Mouse (Mus musculus): Measurements from ENCODE around the gene Pkp1. TPM values are rescaled to one million over a fixed set of nuclear protein-coding genes. Genes with fewer than 3 reads are reported as not detected.

Gene Pkp1
- total and polyA plus RNA-seq, 2 experiments = 0.09 to 0.13 TPM

DNA sequence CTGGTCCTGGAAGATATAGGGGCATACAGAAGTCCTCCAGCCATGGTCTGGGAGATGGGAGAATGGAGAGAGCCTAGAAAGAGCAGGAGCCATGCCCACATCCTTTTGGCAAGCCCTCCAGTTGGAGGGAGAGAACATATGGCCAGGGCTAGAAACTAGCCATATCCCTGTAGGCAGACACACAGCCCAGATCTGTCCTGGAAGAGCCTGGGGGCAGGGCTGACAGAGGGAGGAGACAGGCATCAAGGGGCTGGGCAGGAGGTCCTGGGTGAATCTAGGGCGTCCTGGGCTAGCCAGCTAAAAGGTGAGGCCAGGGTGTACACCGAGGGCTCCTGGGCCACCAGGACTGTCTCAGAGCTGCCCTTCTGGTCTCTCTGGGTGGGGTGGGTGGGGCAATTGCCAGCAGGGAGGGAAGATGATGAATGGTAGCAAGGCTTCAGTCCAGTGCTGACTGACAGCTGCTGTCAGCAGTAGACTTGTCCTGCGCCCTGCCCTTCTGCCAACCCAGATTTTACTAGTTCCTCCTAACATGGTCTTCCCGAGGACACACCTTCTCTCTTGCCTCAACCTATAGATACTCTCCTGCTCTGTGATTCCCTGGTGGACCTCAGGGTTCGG, 5.5 kb upstream of the Pkp1 start:
- TF ChIP-seq POLR2A (IDR thresholded peaks at IDR 0.05; ENCODE audit: extremely low read depth, insufficient read depth, low read length) (no peak), CTCF (IDR thresholded peaks at IDR 0.05; ENCODE audit: low read depth, low read length) (no peak)
- Histone ChIP-seq H3K4me3 (ENCODE audit: insufficient read depth, low read depth, low read length) (no peak overlapping the region), H3K36me3 (ENCODE audit: control insufficient read depth, insufficient read depth, low read length) (no peaks in the 10 kb centered on the region), H3K9ac (ENCODE audit: low read depth, low read length) (no peak overlapping the region), H3K27me3 (ENCODE audit: control insufficient read depth, insufficient read depth, low read length) (no peaks in the 10 kb centered on the region; the same call in 1 of the 2 replicates), H3K79me2 (ENCODE audit: control insufficient read depth, insufficient read depth, low read length) (no peaks in the 10 kb centered on the region), H3K27ac (replicated peaks; ENCODE audit: insufficient read depth, low read depth, low read length) (no peak overlapping the region), H3K4me1 (ENCODE audit: control insufficient read depth, insufficient read depth, low read length) (no peaks in the 10 kb centered on the region)
- DNase-seq (ENCODE audit: extremely low read depth, low read depth, low spot score) = no peak
- 59% methylated on average over 5 of the region's 5 CpGs for WGBS

DNA sequence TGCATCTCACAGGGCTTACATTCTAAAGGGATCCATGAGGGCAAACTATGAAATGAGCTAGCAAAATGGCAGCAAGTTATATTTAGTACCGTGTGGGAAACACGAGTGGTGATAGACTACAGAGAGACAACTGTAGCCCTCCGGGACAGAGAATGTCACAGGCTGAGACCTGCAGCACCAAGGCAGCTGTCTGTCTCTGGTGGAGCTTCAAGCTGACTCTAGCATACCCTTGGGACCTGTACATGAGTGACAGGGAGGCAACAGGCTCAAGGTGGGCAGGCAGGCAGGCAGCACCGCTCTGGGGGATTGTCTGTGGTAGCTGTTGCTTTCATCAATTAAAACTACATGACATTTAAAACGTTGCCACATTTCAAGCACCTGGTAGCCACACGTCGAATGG, 4.2 kb upstream of the Pkp1 start:
- H3K4me3 ChIP-seq (ENCODE audit: insufficient read depth, low read depth, low read length) = no peak overlapping the region
- H3K4me1 ChIP-seq (ENCODE audit: control insufficient read depth, insufficient read depth, low read length) = no peaks in the 10 kb centered on the region
- TF ChIP-seq CTCF (IDR thresholded peaks at IDR 0.05; ENCODE audit: low read depth, low read length) (no peak), POLR2A (IDR thresholded peaks at IDR 0.05; ENCODE audit: extremely low read depth, insufficient read depth, low read length) (no peak)
- no peaks in the 10 kb centered on the region for H3K79me2 ChIP-seq (ENCODE audit: control insufficient read depth, insufficient read depth, low read length)
- H3K27ac ChIP-seq (replicated peaks; ENCODE audit: insufficient read depth, low read depth, low read length) = no peak overlapping the region
- DNase-seq (ENCODE audit: extremely low read depth, low read depth, low spot score) = no peak
- no peaks in the 10 kb centered on the region for H3K36me3 ChIP-seq (ENCODE audit: control insufficient read depth, insufficient read depth, low read length)
- H3K9ac ChIP-seq (ENCODE audit: low read depth, low read length) = no peak overlapping the region
- WGBS = 75% methylated on average over 7 of the region's 7 CpGs
- peaks cover 6% of the 10 kb centered on the region for H3K27me3 ChIP-seq (ENCODE audit: control insufficient read depth, insufficient read depth, low read length)

DNA sequence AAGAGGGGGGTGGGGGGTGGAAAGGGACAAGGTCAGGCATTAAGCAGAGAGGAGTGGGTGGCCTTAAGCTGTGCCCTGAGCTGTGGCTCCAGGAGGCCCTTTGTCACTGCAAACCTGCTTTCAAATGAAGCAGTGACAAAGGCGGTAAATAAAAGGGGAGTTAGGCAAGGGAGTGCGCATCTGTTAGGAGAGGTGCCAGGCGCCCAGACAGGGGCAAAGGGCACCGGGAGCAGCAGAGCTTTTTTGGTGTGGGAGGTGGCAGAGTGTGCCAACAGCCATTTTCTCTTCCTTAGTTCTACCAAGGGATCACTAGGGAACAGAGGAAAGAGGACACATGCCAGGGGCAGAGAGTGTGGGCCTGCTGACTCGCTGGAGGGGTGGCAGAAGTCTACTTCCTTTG, 1.8 kb downstream of the Pkp1 start:
- H3K4me3 ChIP-seq (ENCODE audit: insufficient read depth, low read depth, low read length) = no peak overlapping the region
- peaks cover 9% of the 10 kb centered on the region for H3K4me1 ChIP-seq (ENCODE audit: control insufficient read depth, insufficient read depth, low read length)
- no peaks in the 10 kb centered on the region for H3K79me2 ChIP-seq (ENCODE audit: control insufficient read depth, insufficient read depth, low read length)
- H3K36me3 ChIP-seq (ENCODE audit: control insufficient read depth, insufficient read depth, low read length) = no peaks in the 10 kb centered on the region
- H3K9ac ChIP-seq (ENCODE audit: low read depth, low read length) = no peak overlapping the region
- no peak overlapping the region for H3K27ac ChIP-seq (replicated peaks; ENCODE audit: insufficient read depth, low read depth, low read length)
- TF ChIP-seq POLR2A (IDR thresholded peaks at IDR 0.05; ENCODE audit: extremely low read depth, insufficient read depth, low read length) (no peak), CTCF (IDR thresholded peaks at IDR 0.05; ENCODE audit: low read depth, low read length) (no peak)
- WGBS = 2% methylated on average over 5 of the region's 5 CpGs
- DNase-seq (ENCODE audit: extremely low read depth, low read depth, low spot score) = peak; percentile 73
- peaks cover 6% of the 10 kb centered on the region for H3K27me3 ChIP-seq (ENCODE audit: control insufficient read depth, insufficient read depth, low read length)

DNA sequence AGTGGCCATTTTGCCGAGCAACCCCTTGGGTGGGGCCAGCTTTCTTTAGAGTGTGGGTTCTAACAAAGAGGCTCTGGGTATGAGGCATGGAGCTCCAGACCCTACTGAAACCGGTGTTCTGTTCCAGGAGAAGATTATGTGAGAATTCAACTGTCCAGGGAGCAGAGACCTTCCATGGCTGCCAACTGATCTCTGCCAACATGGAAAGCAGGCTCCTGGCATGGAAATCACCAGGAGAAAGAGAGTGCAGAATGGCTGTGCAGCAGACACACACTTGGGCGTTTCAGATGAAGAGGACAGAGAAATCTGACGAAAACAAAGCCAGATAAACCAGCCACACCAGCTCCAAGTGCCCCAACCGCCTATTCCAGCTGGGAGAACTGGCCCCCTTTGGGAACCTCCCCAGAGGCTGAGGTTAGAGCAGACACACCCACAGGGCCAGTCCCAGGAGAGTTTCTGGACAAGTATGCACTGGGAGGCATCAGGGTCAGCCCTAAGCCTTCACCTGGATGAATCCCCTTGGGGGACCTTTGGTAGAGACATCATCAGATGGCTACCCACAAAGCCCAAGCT, 2.4 kb downstream of the Pkp1 start:
- H3K79me2 ChIP-seq (ENCODE audit: control insufficient read depth, insufficient read depth, low read length) = no peaks in the 10 kb centered on the region
- no peak overlapping the region for H3K9ac ChIP-seq (ENCODE audit: low read depth, low read length)
- H3K27ac ChIP-seq (replicated peaks; ENCODE audit: insufficient read depth, low read depth, low read length) = no peak overlapping the region
- DNase-seq (ENCODE audit: extremely low read depth, low read depth, low spot score) = peak; percentile 62
- 31% methylated on average over 5 of the region's 5 CpGs for WGBS
- TF ChIP-seq CTCF (IDR thresholded peaks at IDR 0.05; ENCODE audit: low read depth, low read length) = no peak
- TF ChIP-seq POLR2A (IDR thresholded peaks at IDR 0.05; ENCODE audit: extremely low read depth, insufficient read depth, low read length) = no peak
- H3K4me1 ChIP-seq (ENCODE audit: control insufficient read depth, insufficient read depth, low read length) = peaks cover 9% of the 10 kb centered on the region
- no peaks in the 10 kb centered on the region for H3K36me3 ChIP-seq (ENCODE audit: control insufficient read depth, insufficient read depth, low read length)
- no peak overlapping the region for H3K4me3 ChIP-seq (ENCODE audit: insufficient read depth, low read depth, low read length)
- H3K27me3 ChIP-seq (ENCODE audit: control insufficient read depth, insufficient read depth, low read length) = peaks cover 6% of the 10 kb centered on the region

DNA sequence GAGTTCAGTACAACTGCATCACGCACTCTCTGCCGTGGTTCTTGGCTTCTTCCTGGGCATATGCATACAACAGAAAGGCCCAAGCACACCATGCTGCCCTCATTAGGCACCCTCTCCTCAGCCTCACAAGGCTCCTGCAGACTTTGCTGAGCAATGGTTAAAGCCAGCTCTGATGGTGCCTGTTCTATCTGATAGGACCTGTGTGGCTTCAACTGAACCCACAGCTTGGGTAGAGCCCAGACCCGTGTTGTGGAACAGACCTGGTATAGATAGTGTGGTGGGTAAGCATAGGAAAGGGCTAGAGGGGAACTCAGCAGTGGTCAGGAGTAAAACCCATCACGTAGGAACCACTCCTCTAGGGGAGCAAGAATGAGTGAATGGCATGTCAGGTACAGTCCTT, 5.3 kb downstream of the Pkp1 start:
- Histone ChIP-seq H3K27ac (replicated peaks; ENCODE audit: insufficient read depth, low read depth, low read length) (no peak overlapping the region), H3K79me2 (ENCODE audit: control insufficient read depth, insufficient read depth, low read length) (no peaks in the 10 kb centered on the region), H3K4me1 (ENCODE audit: control insufficient read depth, insufficient read depth, low read length) (peaks cover 9% of the 10 kb centered on the region), H3K36me3 (ENCODE audit: control insufficient read depth, insufficient read depth, low read length) (no peaks in the 10 kb centered on the region), H3K9ac (ENCODE audit: low read depth, low read length) (no peak overlapping the region), H3K27me3 (ENCODE audit: control insufficient read depth, insufficient read depth, low read length) (no peaks in the 10 kb centered on the region), H3K4me3 (ENCODE audit: insufficient read depth, low read depth, low read length) (no peak overlapping the region)
- WGBS = 62% methylated on average over 4 of the region's 4 CpGs
- DNase-seq (ENCODE audit: extremely low read depth, low read depth, low spot score) = no peak
- TF ChIP-seq POLR2A (IDR thresholded peaks at IDR 0.05; ENCODE audit: extremely low read depth, insufficient read depth, low read length) (no peak), CTCF (IDR thresholded peaks at IDR 0.05; ENCODE audit: low read depth, low read length) (no peak)

DNA sequence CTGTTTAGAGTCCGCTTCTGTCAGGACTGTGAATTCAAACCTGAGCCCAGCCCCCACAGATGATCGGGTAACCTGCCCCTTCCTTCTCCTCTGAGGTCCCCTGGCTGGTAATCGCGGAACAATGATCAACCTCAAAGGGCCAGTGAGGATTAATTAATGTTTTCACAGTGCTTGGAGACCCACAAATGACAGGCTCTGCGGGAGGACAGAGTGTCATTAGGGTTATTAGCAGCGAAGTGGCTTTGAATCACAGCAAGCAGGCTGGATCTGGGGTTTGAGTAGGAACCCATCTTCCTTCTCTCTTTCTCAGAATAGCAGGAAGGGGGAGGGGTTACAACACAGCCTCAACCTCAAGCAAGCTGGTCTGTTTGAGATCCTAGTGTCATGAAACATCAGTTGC, 9.6 kb downstream of the Pkp1 start:
- no peak overlapping the region for H3K27ac ChIP-seq (replicated peaks; ENCODE audit: insufficient read depth, low read depth, low read length)
- no peak for TF ChIP-seq POLR2A (IDR thresholded peaks at IDR 0.05; ENCODE audit: extremely low read depth, insufficient read depth, low read length)
- no peak for TF ChIP-seq CTCF (IDR thresholded peaks at IDR 0.05; ENCODE audit: low read depth, low read length)
- DNase-seq (ENCODE audit: extremely low read depth, low read depth, low spot score) = no peak
- H3K9ac ChIP-seq (ENCODE audit: low read depth, low read length) = no peak overlapping the region
- WGBS = 16% methylated on average over 6 of the region's 6 CpGs
- H3K27me3 ChIP-seq (ENCODE audit: control insufficient read depth, insufficient read depth, low read length) = no peaks in the 10 kb centered on the region
- H3K4me1 ChIP-seq (ENCODE audit: control insufficient read depth, insufficient read depth, low read length) = no peaks in the 10 kb centered on the region
- no peak overlapping the region for H3K4me3 ChIP-seq (ENCODE audit: insufficient read depth, low read depth, low read length)
- H3K36me3 ChIP-seq (ENCODE audit: control insufficient read depth, insufficient read depth, low read length) = no peaks in the 10 kb centered on the region
- H3K79me2 ChIP-seq (ENCODE audit: control insufficient read depth, insufficient read depth, low read length) = no peaks in the 10 kb centered on the region

All from liver, adult 2 months (tissue).